Mouse (Mus musculus): ENCODE data around the gene Trpm5. TPM values are rescaled to one million over a fixed set of nuclear protein-coding genes. Genes with fewer than 3 reads are reported as not detected.

The Trpm5 gene
- total RNA-seq, 2 experiments from 2014 or later = 0.31 to 0.59 TPM

DNA sequence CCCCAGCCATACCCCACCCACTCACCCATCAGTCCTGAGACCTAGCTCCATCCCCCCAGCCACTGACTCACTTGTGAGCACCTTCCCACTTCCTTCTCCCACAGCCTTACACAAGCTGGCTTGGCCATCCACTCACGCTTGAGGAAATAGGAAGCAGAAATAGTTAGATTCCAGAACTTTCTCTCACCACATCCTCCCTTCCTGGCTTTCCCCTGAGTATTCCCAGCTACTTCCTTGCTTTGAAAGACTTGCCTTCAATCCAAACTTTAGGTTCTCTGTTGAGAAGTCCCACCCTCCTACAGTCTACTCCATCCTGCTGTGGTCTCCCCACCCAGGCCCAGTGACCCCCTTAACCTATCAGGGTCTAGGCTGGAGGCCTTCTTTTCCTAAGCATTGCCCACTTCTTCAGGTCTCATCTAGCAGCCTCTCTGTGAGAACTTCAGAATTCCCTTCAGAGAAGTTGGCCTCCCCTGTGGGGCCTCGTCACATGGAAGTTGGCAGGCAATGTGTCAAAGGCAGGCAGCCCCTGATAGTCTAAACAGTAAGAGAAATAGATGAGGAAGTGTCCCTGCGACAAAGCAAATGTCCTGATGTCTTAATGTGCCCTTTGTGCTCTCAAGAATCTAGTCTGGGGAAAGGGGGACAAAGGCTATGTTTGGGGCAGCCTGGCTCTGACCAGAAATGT is 53.2 kb downstream of the Trpm5 start:
- DNase-seq (ENCODE audit: low spot score in 2 of 2) = no peak

DNA sequence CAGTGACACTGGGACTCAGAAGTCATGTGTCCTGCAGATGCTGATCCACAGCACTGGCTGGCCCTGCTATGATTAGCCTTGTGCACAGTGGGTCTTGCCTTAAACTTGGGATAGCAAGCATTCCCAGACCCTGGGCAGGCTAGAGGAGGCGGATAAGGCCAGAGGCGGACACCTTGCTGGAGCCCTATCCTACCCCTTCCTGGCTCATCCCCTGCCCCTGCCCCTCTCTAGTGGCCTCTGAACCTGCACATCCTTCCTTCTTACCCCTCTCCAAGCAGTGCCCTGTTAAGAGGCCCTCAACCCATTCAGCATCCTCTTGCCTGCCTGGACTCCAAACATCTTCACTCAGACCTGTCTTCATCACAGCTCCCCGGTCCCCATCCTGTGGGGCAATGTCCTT is 53.9 kb downstream of the Trpm5 start:
- DNase-seq (ENCODE audit: low spot score in 2 of 2) = no peak

DNA sequence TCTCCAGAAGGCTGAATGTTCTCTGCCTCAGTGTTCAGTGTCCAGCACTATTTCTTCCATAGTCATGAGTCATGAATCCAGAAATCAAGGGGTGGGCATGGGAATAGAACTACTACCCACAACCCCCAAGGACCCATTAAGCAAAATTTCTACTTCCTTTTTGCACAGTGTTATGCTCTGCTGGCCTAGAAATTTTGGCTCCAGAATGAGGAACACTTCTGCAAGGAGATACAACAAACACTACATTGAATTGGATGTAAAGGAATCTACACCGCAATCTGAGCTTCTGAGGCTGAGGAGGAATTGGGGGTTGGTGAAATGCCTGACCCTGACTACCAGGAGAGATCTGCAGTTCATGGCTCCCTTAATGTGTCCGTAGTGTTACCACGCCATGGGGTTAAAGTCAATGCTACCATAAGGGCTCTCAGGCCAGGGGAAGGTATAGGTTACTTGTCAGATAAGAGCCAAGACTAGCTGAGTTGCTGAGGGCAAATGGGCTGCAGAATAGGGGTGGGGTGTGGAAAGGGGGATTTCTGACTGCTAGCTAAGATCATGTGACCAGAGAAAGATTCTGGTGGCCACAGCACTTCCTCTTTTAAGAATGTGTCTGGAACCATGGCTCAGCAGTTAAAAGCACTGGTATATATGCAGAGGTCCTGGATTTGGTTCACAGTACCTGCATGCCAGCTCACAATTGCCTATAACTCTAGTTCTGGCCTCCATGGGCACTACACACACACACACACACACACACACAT is 56.1 kb downstream of the Trpm5 start:
- DNase-seq (ENCODE audit: low spot score in 2 of 2) = no peak

DNA sequence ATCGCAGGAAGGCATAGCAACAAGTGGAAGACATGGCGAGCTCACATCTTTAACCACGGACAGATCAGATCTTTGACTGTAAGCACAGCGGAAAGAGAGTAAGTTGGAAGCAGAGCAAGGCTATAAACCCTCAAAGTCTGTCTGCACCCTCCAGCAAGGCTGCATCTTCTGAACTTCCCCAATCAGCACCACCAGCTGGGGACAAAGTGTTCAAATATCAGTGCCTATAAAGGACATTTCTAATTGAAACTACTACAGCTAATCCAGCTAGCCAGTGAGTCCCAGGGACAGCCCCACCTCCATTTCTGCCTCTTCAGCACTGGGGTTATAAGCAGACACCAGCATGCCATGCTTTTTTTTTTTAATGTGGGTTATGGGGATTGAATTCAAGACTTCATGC is 57.1 kb downstream of the Trpm5 start:
- no peak for DNase-seq (ENCODE audit: low spot score in 2 of 2)

DNA sequence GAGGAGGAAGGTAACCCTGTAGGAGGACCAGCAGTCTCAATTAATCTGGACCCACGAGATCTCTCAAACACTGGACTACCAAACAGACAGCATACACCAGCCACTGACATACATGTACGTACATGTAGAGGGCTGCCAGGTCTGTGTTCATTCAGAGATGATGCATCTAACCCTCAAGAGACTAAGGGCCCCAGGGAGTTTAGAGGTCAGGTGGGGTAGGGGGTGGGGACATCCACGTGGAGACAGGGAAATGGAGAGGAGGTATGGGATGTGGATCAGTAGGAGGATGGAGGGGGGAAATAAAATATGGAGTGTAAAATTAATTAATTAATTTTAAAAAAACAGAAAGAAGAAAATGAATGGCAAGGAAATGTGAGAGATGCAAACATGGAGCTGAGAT is 57.7 kb downstream of the Trpm5 start:
- no peak for DNase-seq (ENCODE audit: low spot score in 2 of 2)

DNA sequence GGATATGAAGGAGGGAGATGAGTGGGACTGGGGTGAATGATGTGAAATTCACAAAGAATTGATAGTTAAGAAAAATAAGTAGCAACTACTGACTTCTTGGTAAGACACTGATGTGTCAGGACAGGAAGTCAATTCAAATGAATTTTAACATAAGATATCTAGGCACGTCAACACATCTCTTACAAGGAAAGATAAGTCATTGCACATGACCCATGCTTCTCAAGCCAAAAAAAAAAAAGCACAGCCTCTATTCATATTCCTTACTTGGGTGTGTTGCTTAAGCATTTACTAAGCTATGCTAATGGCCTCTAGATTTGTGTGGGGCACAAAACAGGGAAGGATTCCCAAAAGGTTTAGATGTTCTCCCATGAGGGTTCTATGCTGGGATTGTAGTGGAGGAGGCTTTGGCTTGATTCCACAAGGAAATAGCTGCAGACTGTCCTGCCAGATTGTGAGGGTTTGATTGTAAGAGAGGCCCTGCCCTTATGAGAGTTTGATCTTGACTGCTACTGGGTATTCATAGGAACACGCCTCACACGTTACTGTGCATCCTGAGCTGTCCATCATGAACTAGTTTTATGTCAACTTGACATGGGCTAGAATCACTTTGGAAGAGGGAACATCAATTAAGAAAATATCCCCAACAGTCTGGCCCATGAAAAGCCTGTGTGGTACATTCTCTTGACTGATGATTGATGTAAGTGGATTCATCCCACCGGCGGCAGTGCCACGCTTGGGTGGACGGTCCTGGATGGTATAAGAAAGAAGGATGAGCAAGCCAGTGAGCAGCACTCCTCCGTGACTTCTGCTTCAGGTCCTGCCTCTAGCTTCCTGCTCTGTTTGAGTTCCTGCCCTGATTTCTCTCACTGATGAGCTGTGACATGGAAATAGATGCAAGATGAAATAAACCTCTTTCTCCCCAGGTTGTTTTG is 59.7 kb downstream of the Trpm5 start:
- DNase-seq (ENCODE audit: low spot score in 2 of 2) = no peak

DNA sequence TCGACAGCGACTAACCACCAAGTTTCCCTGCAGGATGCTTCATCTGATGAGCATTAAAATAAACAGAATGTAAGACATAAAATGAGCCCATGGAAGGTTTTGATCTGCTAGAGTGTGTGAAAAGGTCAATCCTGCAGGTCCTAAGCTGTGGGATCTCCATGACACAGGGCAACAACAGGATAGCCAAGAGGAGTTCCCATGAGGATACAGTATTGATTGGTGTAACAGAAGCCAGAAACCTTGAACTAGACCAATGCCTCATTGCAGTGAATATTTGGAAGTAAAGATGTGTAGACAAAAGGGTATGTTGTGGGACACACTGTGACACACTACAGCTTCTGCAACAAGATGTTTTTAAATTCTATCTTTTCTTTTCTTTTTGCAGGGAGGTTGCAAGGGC is 60.3 kb downstream of the Trpm5 start:
- DNase-seq (ENCODE audit: low spot score in 2 of 2) = no peak

DNA sequence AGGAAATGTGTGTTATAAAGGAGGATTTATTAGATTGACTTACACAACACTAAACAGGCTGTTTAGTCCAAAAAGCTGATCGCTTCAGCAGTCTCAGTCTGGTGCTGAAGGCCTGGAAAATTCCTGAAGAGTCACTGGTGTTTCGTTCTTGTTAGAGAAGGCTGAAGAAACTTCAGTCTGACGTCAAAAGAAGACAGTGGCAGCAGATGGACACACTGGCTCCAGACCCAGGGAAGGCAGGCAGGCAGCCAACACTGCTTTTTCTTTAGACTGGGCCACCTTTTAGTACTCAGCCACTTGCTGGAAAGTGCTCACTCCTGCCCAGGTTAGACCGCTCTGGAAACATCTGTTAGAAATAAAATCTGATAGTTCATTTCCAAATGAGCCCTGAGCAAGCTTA is 60.9 kb downstream of the Trpm5 start:
- DNase-seq (ENCODE audit: low spot score in 2 of 2) = no peak

DNA sequence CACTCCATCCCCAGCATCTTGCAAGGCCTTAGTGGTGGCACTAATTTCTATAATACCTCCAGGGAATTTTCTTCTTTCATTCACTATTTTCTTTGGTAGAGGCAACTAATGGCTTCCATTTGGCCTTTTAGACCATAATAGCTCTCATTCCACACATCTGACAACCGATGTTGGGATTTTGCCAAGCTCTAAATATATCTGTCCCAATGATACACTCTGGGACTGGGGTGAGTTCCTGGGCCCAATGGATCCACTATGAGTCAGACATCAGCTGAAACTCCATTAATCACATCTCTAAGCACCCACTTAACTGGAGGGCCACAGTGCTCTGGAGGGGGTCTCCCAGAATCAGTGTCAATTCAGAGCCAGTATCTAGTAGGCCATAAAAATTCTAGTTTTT is 62.6 kb downstream of the Trpm5 start:
- no peak for DNase-seq (ENCODE audit: low spot score in 2 of 2)

DNA sequence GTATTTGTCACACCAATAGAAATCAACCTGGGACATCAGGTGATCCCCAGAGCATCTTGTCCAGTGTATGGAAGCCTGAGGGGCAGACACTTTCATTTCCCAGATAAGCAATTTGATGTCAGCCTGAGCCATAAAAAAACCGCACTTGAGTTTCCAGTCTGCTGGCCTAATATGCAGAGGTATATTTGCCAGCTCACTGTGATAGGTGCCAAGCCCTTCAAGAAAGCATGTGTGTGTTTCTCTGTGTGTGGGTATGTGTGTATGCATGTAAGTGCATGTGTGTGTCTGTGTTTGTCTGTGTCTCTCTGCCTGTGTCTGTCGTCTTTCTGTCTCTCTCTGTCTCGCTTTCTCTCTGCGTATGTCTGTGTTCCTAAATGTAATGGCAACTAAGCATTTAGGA is 67.2 kb downstream of the Trpm5 start:
- DNase-seq (ENCODE audit: low spot score in 2 of 2) = no peak

DNA sequence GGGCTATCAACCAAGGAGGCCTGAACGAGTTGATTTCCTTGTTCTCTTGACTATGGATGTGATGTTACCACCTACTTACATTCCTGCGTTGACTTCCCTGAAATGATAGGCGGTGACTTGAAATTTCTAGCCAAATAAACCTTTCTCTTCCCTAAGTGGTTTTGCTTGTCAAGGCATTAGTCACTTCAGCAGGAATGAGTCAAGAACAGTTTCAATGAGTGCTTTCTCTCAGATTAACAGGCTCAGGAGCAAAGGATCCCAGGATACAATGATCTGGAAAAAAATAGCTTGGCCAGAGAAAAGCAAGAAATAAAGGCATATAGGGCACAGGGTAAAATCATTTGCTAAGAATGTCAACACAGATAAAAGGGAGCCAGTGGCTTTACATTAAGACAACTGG is 68.9 kb downstream of the Trpm5 start:
- no peak for DNase-seq (ENCODE audit: low spot score in 2 of 2)

DNA sequence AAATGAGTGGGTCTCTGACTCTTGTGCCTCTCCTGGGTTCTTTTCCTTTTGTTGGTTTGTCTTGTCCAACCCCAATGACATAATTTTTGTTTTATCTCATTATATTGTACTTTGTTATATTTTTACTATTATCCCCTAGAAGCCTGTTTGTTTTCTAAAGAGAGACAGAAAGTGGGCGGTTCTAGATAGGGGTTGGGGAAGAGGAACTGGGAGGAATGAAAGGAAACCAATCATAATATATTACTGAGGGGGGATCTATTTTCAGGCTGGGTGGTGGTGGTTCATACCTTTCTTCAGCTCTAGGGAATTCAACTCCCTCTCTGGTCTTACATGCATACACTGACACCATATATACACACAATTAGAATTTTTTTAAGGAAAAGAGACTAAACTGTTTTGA is 70.1 kb downstream of the Trpm5 start:
- DNase-seq (ENCODE audit: low spot score in 2 of 2) = no peak

DNA sequence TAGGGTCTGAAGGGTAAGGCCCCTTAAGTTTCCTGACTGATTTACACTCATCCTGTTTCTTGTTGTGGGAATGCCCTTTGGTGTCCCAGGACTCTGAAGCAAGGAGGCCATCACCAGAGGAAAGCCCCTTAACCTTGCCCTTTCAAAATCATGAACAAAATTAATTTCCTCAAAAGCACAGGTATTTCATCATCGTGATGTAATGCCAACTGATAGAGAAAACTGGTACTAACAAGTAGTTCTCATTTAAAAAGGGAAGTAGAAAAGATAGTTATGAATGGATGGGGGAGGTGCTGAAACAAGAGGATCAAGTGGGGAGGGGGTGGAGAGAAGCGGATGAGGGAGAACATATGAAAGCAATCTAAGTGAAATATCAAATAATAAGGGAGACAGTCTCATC is 70.9 kb downstream of the Trpm5 start:
- no peak for DNase-seq (ENCODE audit: low spot score in 2 of 2)

DNA sequence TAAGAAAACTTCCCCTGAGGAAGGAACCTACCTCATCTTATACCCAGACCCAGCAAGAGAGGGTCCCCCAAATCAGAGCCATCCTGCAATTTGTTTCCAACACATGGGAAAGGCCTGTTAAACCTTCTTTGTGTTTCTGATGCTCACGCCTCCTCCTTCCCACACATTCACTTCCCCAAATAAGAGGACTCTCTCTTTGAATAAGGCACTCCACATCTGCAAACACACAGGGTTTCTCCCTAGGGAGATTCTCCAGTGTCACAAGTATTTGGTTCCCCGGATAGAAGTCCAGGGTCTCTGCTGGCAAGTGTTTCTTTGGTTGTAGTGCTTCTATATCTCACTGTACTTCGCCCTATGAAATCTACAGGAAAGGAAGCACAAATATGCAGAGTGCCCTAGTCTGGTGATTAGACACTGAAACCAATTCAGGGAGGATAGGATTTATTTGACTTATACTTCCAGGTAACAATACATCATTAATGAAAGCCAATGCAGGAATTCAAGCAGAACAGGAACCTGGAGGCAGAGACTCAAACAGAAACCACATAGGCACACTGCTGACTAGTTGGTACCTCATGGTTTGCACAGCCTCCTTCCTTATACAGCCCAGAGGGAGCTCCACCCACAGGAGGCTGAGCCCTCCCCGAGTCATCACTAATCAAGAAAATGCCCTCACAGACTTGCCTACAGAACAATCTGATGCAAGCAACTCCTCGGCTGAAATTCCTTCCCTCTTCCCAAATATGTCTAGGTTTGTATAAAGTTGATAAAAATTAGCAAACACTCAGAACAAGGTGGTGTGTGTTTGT is 72.9 kb downstream of the Trpm5 start:
- no peak for DNase-seq (ENCODE audit: low spot score in 2 of 2)

DNA sequence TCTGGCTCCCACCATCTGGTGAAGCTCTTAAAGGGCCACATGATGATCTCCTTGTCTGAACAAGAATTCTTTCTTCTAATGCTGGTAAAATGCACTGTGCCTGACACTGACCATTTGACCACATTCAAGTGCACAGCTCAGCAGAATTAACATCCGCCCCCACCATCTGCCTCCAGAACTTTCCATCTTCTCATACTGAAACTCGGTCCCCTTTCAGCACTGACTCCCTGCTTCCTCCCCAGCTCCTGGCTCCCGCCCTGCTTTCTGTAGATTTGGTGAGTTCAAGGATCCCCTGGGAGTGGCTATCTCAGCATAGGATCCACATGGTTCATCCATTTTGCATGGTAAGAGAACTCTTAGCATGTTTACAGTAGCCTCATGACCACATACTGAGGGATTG is 73.7 kb downstream of the Trpm5 start:
- no peak for DNase-seq (ENCODE audit: low spot score in 2 of 2)

DNA sequence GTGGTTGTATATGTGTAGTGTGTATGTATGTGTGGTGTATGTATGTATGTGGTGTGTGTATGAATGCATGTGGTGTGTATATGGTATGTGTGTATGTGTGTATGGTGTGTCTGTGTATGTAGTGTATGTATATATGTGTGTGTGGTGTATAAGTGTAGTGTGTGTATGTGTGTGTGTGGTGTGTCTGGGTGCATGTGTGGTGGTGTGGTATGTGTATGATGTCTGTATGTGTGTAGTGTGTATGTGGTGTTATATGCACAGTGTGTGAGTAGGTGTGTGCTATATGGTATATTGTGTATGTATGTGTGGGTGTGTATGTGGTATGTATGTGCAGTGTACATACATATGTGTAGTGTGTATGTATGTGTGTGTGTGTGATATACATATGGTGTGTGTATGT is 74.4 kb downstream of the Trpm5 start:
- DNase-seq (ENCODE audit: low spot score in 2 of 2) = no peak

Other genes starting within 250 kb of the Trpm5 start
- under 1 TPM; 0.64 to 0.89 TPM for gene Th, start 163.5 kb downstream of the Trpm5 start, total RNA-seq (2021)
- gene Ascl2, start 125.4 kb downstream of the Trpm5 start, total RNA-seq (2021) = under 1 TPM; 0.27 to 0.32 TPM
- not detected for gene Tspan32, start 89.6 kb downstream of the Trpm5 start, total RNA-seq (2021)
- gene Cd81, start 41.9 kb downstream of the Trpm5 start, total RNA-seq (2021) = 100 to 1,000 TPM; 395 to 401 TPM
- gene Tssc4, start 25.4 kb downstream of the Trpm5 start, total RNA-seq (2021) = 10 to 100 TPM; 41.9 to 46.0 TPM
- 1 to 10 TPM; 1.0 to 2.3 TPM for gene Kcnq1, start 11.7 kb upstream of the Trpm5 start, total RNA-seq (2021)

All from layer of hippocampus, postnatal 10 days (tissue).